In the genomic region with DNA sequence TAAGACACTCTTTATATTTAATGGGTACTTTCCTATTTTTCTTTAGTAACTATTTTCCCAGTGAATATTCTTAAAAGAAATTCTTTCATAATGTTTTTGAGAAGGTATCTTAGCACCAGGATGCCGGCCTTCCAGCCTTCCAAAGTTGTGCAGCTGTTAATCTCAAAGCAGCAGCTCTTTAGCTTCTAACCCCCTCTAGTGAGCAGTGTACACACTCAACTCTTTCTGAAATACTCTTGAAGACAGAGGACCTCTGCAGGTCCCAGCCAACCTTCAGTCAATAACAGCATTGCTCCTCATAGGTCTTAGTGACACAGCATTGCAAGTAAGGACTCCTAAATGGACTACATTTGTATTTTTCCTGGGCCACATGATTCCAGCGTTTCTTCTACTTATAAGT, we compare ENCODE assay signal across 36 mouse cellular contexts. TPM values are rescaled to one million over a fixed set of nuclear protein-coding genes. Genes with fewer than 3 reads are reported as not detected.
DNase-seq lines count a peak whose midpoint lies in the region; ATAC-seq and TF ChIP-seq lines count a peak whose summit lies in the region.
"Had no signal": no experiment of that assay in that cellular context is flagged by ENCODE, and none has a peak within 500 bp of the region (broad histone marks: within the 10 kb centered on the region; RNA-seq: fewer than 3 reads in every experiment).

No protein-coding gene starts in this region.

- no peak for TF ChIP-seq POLR2A in heart, adult 2 months (IDR thresholded peaks at IDR 0.05; ENCODE audit: insufficient read depth, low read depth, low read length)

- no peak for TF ChIP-seq EP300 in heart, adult 2 months (IDR thresholded peaks at IDR 0.05; ENCODE audit: insufficient read depth, low read depth, low read length)

- H3K4me1 ChIP-seq in heart, adult 2 months (ENCODE audit: control insufficient read depth, insufficient read depth, low read length), result no peaks in the 10 kb centered on the region
- H3K4me1 ChIP-seq in midbrain, embryonic 11.5 days (ENCODE audit: control insufficient read depth, insufficient read depth, low read length), result no peaks in the 10 kb centered on the region
- H3K4me1 ChIP-seq in midbrain, embryonic 10.5 days, result 0 out of 2 replicates have a peak, but pooled peaks cover 4% of the 10 kb centered on the region
- H3K4me1 ChIP-seq: embryonic facial prominence, embryonic 10.5 days; forebrain, embryonic 12.5 days; limb, embryonic 10.5 days; limb, embryonic 15.5 days; liver, embryonic 13.5 days; midbrain, embryonic 12.5 days had no signal

- H3K9me3 ChIP-seq in midbrain, embryonic 11.5 days (ENCODE audit: control insufficient read depth, low read length), result no peaks in the 10 kb centered on the region
- no peaks in the 10 kb centered on the region for H3K9me3 ChIP-seq in midbrain, embryonic 10.5 days (replicated peaks)
- H3K9me3 ChIP-seq: embryonic facial prominence, embryonic 10.5 days; embryonic facial prominence, embryonic 15.5 days; forebrain, embryonic 12.5 days; heart, embryonic 13.5 days; kidney, embryonic 15.5 days; limb, embryonic 10.5 days; limb, embryonic 15.5 days; liver, embryonic 13.5 days; lung, embryonic 15.5 days; midbrain, embryonic 12.5 days had no signal

- no peak for ATAC-seq in midbrain, embryonic 11.5 days (ENCODE audit: low FRiP score)
- ATAC-seq: activated CD4-positive, CD25-positive, alpha-beta regulatory T cell, adult 4 months; CD4-positive, CD25-positive, alpha-beta regulatory T cell, adult 4 months had no signal

- intact Hi-C loops in heart, adult 2 months (cut with DNase I), result loop anchor here (5.0 to 10.0 kb wide), 3 partner anchors 174 to 614 kb away; no protein-coding TSS in a partner anchor
- intact Hi-C loops in heart, postnatal 14 days (cut with DNase I), result no loop called here

- no peaks in the 10 kb centered on the region for H3K36me3 ChIP-seq in heart, adult 2 months (ENCODE audit: control insufficient read depth, insufficient read depth, low read length)
- H3K36me3 ChIP-seq in midbrain, embryonic 11.5 days (ENCODE audit: control insufficient read depth, insufficient read depth, low read length), result no peaks in the 10 kb centered on the region
- H3K36me3 ChIP-seq in midbrain, embryonic 10.5 days, result no peaks in the 10 kb centered on the region
- H3K36me3 ChIP-seq: embryonic facial prominence, embryonic 10.5 days; embryonic facial prominence, embryonic 15.5 days; forebrain, embryonic 12.5 days; heart, embryonic 13.5 days; kidney, embryonic 15.5 days; limb, embryonic 10.5 days; limb, embryonic 15.5 days; liver, embryonic 13.5 days; lung, embryonic 15.5 days; midbrain, embryonic 12.5 days had no signal

- no peak overlapping the region for H3K4me3 ChIP-seq in heart, adult 2 months
- no peak overlapping the region for H3K4me3 ChIP-seq in layer of hippocampus, adult 2 months
- H3K4me3 ChIP-seq in midbrain, embryonic 11.5 days (ENCODE audit: low read depth, low read length), result no peak overlapping the region
- H3K4me3 ChIP-seq in midbrain, embryonic 10.5 days, result no peak overlapping the region
- H3K4me3 ChIP-seq: embryonic facial prominence, embryonic 10.5 days; embryonic facial prominence, embryonic 15.5 days; forebrain, embryonic 12.5 days; heart, embryonic 13.5 days; kidney, embryonic 15.5 days; limb, embryonic 10.5 days; limb, embryonic 15.5 days; liver, embryonic 13.5 days; lung, embryonic 15.5 days; midbrain, embryonic 12.5 days had no signal

- H3K79me2 ChIP-seq in heart, adult 2 months (replicated peaks; ENCODE audit: control insufficient read depth, insufficient read depth, low read length), result no peaks in the 10 kb centered on the region

- no peak overlapping the region for H3K4me2 ChIP-seq in midbrain, embryonic 11.5 days
- H3K4me2 ChIP-seq: embryonic facial prominence, embryonic 15.5 days; forebrain, embryonic 12.5 days; heart, embryonic 13.5 days; kidney, embryonic 15.5 days; limb, embryonic 15.5 days; liver, embryonic 13.5 days; lung, embryonic 15.5 days; midbrain, embryonic 12.5 days had no signal

- peak; percentile 62 for TF ChIP-seq CTCF in heart, adult 2 months (IDR thresholded peaks at IDR 0.05)
- peak; percentile 45 for TF ChIP-seq CTCF in layer of hippocampus, adult 2 months (conservative IDR thresholded peaks at IDR 0.05)

- no peak overlapping the region for H3K9ac ChIP-seq in heart, adult 2 months (ENCODE audit: low read depth, low read length)
- H3K9ac ChIP-seq in midbrain, embryonic 11.5 days (ENCODE audit: low read length), result no peak overlapping the region
- H3K9ac ChIP-seq: embryonic facial prominence, embryonic 15.5 days; forebrain, embryonic 12.5 days; heart, embryonic 13.5 days; kidney, embryonic 15.5 days; limb, embryonic 15.5 days; liver, embryonic 13.5 days; lung, embryonic 15.5 days; midbrain, embryonic 12.5 days had no signal

- WGBS in heart, adult 2 months, result 58% methylated on average over 2 of the region's 2 CpGs
- WGBS in midbrain, embryonic 11.5 days, result 72% methylated on average over 2 of the region's 2 CpGs
- whole genome bisulfite sequencing in midbrain, embryonic 10.5 days, result 68% methylated on average over 2 of the region's 2 CpGs

- H3K27ac ChIP-seq in heart, adult 2 months, result no peak overlapping the region
- no peak overlapping the region for H3K27ac ChIP-seq in layer of hippocampus, adult 2 months
- H3K27ac ChIP-seq in midbrain, embryonic 11.5 days (ENCODE audit: low read depth, low read length), result no peak overlapping the region
- no peak overlapping the region for H3K27ac ChIP-seq in midbrain, embryonic 10.5 days (replicated peaks)
- H3K27ac ChIP-seq: embryonic facial prominence, embryonic 10.5 days; embryonic facial prominence, embryonic 15.5 days; forebrain, embryonic 12.5 days; heart, embryonic 13.5 days; kidney, embryonic 15.5 days; limb, embryonic 10.5 days; limb, embryonic 15.5 days; liver, embryonic 13.5 days; lung, embryonic 15.5 days; midbrain, embryonic 12.5 days had no signal

- DNase-seq in heart, adult 2 months, result no peak
- no peak for DNase-seq in heart, postnatal 14 days
- DNase-seq in layer of hippocampus, adult 2 months (ENCODE audit: low spot score in 2 of 2), result no peak
- no peak for DNase-seq in layer of hippocampus, adult 9-10 months (ENCODE audit: low spot score)
- peak; percentile 64 for DNase-seq in midbrain, embryonic 11.5 days (ENCODE audit: low spot score, missing footprints)
- no peak for DNase-seq in midbrain, embryonic 10.5 days (ENCODE audit: low spot score)
- DNase-seq in left cerebral cortex, adult 8-10 months (ENCODE audit: low spot score in 2 of 2), result no peak
- DNase-seq: adrenal gland, adult 2 months; adrenal gland, postnatal 36 days; cerebellum, adult 18-20 months; cerebellum, postnatal 10 days; gastrocnemius, postnatal 25 days; kidney, adult 11 months; kidney, postnatal 36 days; layer of hippocampus, postnatal 36 days; liver, embryonic 13.5 days had no signal

- H3K27me3 ChIP-seq in heart, adult 2 months (ENCODE audit: control insufficient read depth, insufficient read depth, low read length), result no peaks in the 10 kb centered on the region
- H3K27me3 ChIP-seq in midbrain, embryonic 11.5 days (ENCODE audit: control insufficient read depth, insufficient read depth, low read length), result no peaks in the 10 kb centered on the region
- no peaks in the 10 kb centered on the region for H3K27me3 ChIP-seq in midbrain, embryonic 10.5 days (ENCODE audit: low read depth, poor library complexity, severe bottlenecking)
- H3K27me3 ChIP-seq: embryonic facial prominence, embryonic 15.5 days; forebrain, embryonic 12.5 days; heart, embryonic 13.5 days; kidney, embryonic 15.5 days; limb, embryonic 15.5 days; liver, embryonic 13.5 days; lung, embryonic 15.5 days; midbrain, embryonic 12.5 days had no signal

RNA-seq across cellular contexts. Expression of gene Gm34302, which starts 55.2 kb away (rescaled TPM):
- total RNA-seq in heart, adult 2 months (2021), result 1,000 to 10,000 TPM in 1 of 2 experiments, 100 to 1,000 TPM in 1; 836 to 1,017 TPM
- 6.2 and 40.2 TPM in 2 replicates for polyA plus RNA-seq in heart, adult 2 months (2012; rRNA removed)
- total RNA-seq in heart, postnatal 14 days (2021), result 100 to 1,000 TPM; 303 to 346 TPM
- total RNA-seq in layer of hippocampus, adult 2 months (2021), result not detected
- not detected in 2 replicates for polyA plus RNA-seq in midbrain, embryonic 11.5 days (2014; fragmentation: Nextera tagmentation; extraction: Ambion mirVana)
- not detected in 2 replicates for polyA plus RNA-seq in midbrain, embryonic 10.5 days (2016; fragmentation: Nextera tagmentation; extraction: Ambion mirVana)
- 1 to 10 TPM in 1 of 4 experiments, not detected in 3; 2.4 TPM for total RNA-seq in left cerebral cortex, adult 8-10 months (2022)
- total RNA-seq: adrenal gland, adult 2 months; adrenal gland, postnatal 36 days; common myeloid progenitor, adult 5-6 weeks; layer of hippocampus, adult 8-10 months; layer of hippocampus, postnatal 36 days; left cerebral cortex, postnatal 10 days; megakaryocyte progenitor cell, adult 5-6 weeks; monocyte, adult 5-6 weeks had no signal
- polyA plus RNA-seq: activated CD4-positive, CD25-positive, alpha-beta regulatory T cell, adult 4 months; adrenal gland, adult 2 months; brain, embryonic 14.5 days; CD4-positive, CD25-positive, alpha-beta regulatory T cell, adult 4 months; embryonic facial prominence, embryonic 10.5 days; embryonic facial prominence, embryonic 15.5 days; forebrain, embryonic 12.5 days; heart, embryonic 13.5 days; hindbrain, embryonic 11.5 days; kidney, embryonic 15.5 days; limb, embryonic 10.5 days; liver, embryonic 13.5 days; lung, embryonic 15.5 days; midbrain, embryonic 12.5 days; neural tube, embryonic 14.5 days; stomach, embryonic 14.5 days had no signal

Comparison
In these comparisons a context has a peak if more than half of its experiments do, and no peak if none do; other contexts are left out.
1. RNA of gene Gm34302, which starts 55.2 kb away (total RNA-seq): 836 to 1,017 TPM in heart, adult 2 months and 303 to 346 TPM in heart, postnatal 14 days; 2.4 TPM in left cerebral cortex, adult 8-10 months and not detected in layer of hippocampus, adult 2 months; every median in the first group is over 10 times any median in the second.